Mouse (Mus musculus) left cerebral cortex, adult 18-20 months (tissue): ENCODE measurements around the gene Dnaja4. TPM values are rescaled to one million over a fixed set of nuclear protein-coding genes. Genes with fewer than 3 reads are reported as not detected.

Source experiments
- DNase-seq, 2 experiments: peaks; one replicate each; pipeline ENCODE4 v3.0.0; 2021 to 2022; ENCODE audit warnings: low spot score in 2 of 2, mixed read lengths in 1 of 2
- microRNA-seq, 2 experiments: library from miRNA; unstranded; fragments of <30 nt; microRNA quantifications; one replicate each; pipeline ENCODE4 v1.2.0; 2021
- total RNA-seq, 2 experiments: library from RNA; stranded (reverse); gene quantifications; 2 replicates each; pipeline ENCODE4 v1.2.3; 2021

The Dnaja4 gene
- total RNA-seq, 2 experiments from 2014 or later, result 49.6 to 51.2 TPM

- no peak for DNase-seq
These were observed 51.7 kb downstream of the Dnaja4 start for GRCm38 (mm10) chr9:54750215-54750981.

- DNase-seq, result no peak
These were observed 53.0 kb downstream of the Dnaja4 start for GRCm38 (mm10) chr9:54751684-54752083.

- DNase-seq, result no peak
These were observed 53.7 kb downstream of the Dnaja4 start for GRCm38 (mm10) chr9:54752201-54752943.

GRCm38 (mm10) chr9:54752944-54753295 is 54.2 kb downstream of the Dnaja4 start:
- DNase-seq, result no peak

GRCm38 (mm10) chr9:54759592-54759991 is 60.9 kb downstream of the Dnaja4 start:
- DNase-seq, result no peak

GRCm38 (mm10) chr9:54764091-54764490 is 65.4 kb downstream of the Dnaja4 start:
- no peak for DNase-seq

- peak in 1 of 2 experiments; percentile 5 for DNase-seq
These were observed 66.0 kb downstream of the Dnaja4 start, which contains the start of gene Crabp1 for GRCm38 (mm10) chr9:54764561-54765217. TSS of gene Crabp1 (plus strand) at chr9:54764748.

- DNase-seq, result no peak
These were observed 66.8 kb downstream of the Dnaja4 start for GRCm38 (mm10) chr9:54765336-54766085.

Small RNA genes lying within 50 kb of the gene (microRNA-seq; reads per million reads assigned to microRNA genes)
- 0.85 to 0.99 reads per million in 2 experiments for gene Mir5710

Other genes with a start within 250 kb of the Dnaja4 start
- 100 to 1,000 TPM; 198 to 199 TPM for gene Dmxl2, start 197.2 kb upstream of the Dnaja4 start, total RNA-seq
- gene Sh2d7, start 159.9 kb upstream of the Dnaja4 start, total RNA-seq, result not detected
- gene Cib2, start 138.7 kb upstream of the Dnaja4 start, total RNA-seq, result 10 to 100 TPM; 28.1 to 28.4 TPM
- gene Idh3a, start 112.5 kb upstream of the Dnaja4 start, total RNA-seq, result 100 to 1,000 TPM; 194 to 212 TPM
- 100 to 1,000 TPM; 109 to 126 TPM for gene Acsbg1, start 37.0 kb upstream of the Dnaja4 start, total RNA-seq
- gene Wdr61, start 35.6 kb downstream of the Dnaja4 start, total RNA-seq, result 10 to 100 TPM; 58.9 to 60.0 TPM
- 1 to 10 TPM; 1.8 to 4.8 TPM for gene Crabp1, start 65.9 kb downstream of the Dnaja4 start, total RNA-seq
- 10 to 100 TPM; 48.4 to 53.5 TPM for gene Ireb2, start 164.9 kb downstream of the Dnaja4 start, total RNA-seq
- gene Hykk, start 218.4 kb downstream of the Dnaja4 start, total RNA-seq, result 1 to 10 TPM; 2.1 to 2.2 TPM